Mouse (Mus musculus) liver, postnatal 0 days (tissue): ENCODE results near the gene Yars. TPM values are rescaled to one million over a fixed set of nuclear protein-coding genes. Genes with fewer than 3 reads are reported as not detected.

Source experiments
- ATAC-seq: fragments of 200-750 bp; cut with Nextera tagmentation; 2 replicates; pipeline ENCODE4 v1.8.0; 2017; ENCODE audit warnings: mild to moderate bottlenecking, moderate library complexity
- DNase-seq: peaks from one replicate; pipeline ENCODE4 v3.0.0-alpha.2; 2016
- H3K27ac ChIP-seq: fragments of 300-500 bp; sonication (generic); 2 replicates; pipeline ENCODE4 v1.5.1; 2014; ENCODE audit warnings: antibody characterized with exemption, moderate library complexity, mild to moderate bottlenecking, low read depth
- H3K27me3 ChIP-seq: fragments of 300-500 bp; sonication (generic); 2 replicates; pipeline ENCODE4 v1.6.1; 2014; ENCODE audit warnings: low read length, control low read depth, mixed read lengths; ENCODE audit not compliant: insufficient read depth
- H3K36me3 ChIP-seq: fragments of 300-500 bp; sonication (generic); replicated peaks from 2 replicates; pipeline ENCODE4 v1.6.1; 2014; ENCODE audit warnings: mild to moderate bottlenecking, control low read depth, low read length, moderate library complexity, mixed read lengths; ENCODE audit not compliant: insufficient read depth
- H3K4me1 ChIP-seq: fragments of 300-500 bp; sonication (generic); 2 replicates; pipeline ENCODE4 v1.6.1; 2014; ENCODE audit warnings: antibody characterized with exemption, mild to moderate bottlenecking, control low read depth; ENCODE audit not compliant: insufficient read depth
- H3K4me2 ChIP-seq: fragments of 300-500 bp; sonication (generic); 2 replicates; pipeline ENCODE4 v1.6.1; 2014; ENCODE audit warnings: low read depth, mild to moderate bottlenecking, low read length, moderate library complexity, mixed read lengths
- H3K4me3 ChIP-seq: fragments of 300-500 bp; sonication (generic); 2 replicates; pipeline ENCODE4 v1.5.1; 2014; ENCODE audit warnings: low read depth, low read length
- H3K9ac ChIP-seq: fragments of 300-500 bp; sonication (generic); replicated peaks from 2 replicates; pipeline ENCODE4 v1.6.1; 2014; ENCODE audit warnings: mild to moderate bottlenecking, moderate library complexity
- H3K9me3 ChIP-seq: fragments of 300-500 bp; sonication (generic); 2 replicates; pipeline ENCODE4 v1.6.1; 2016; ENCODE audit warnings: mild to moderate bottlenecking, control low read depth, low read length, mixed read lengths
- CTCF ChIP-seq: sonication (generic); IDR thresholded peaks from 2 replicates; pipeline ENCODE4 v1.5.1; 2016; ENCODE audit warnings: antibody characterized with exemption, low read depth
- EP300 ChIP-seq: IDR thresholded peaks from 2 replicates; pipeline ENCODE4 v1.6.1; 2016; ENCODE audit warnings: antibody characterized with exemption, low read depth, mild to moderate bottlenecking
- WGBS: fragments of 180-500 bp; shearing (Covaris S2); extraction: QIAGEN DNeasy Blood & Tissue Kit; methylation state at CpG from one replicate; pipeline ENCODE4 v1.1.7; 2014; ENCODE audit not compliant: insufficient replicate concordance; 5-methylcytosine and 5-hydroxymethylcytosine counted together
- polyA plus RNA-seq: library from polyadenylated mRNA; unstranded; fragments of >200 nt; fragmentation: Nextera tagmentation; extraction: Ambion mirVana; gene quantifications from 2 replicates; pipeline ENCODE4 v1.2.1, GENCODE M21; 2015

Yars gene
- polyA plus RNA-seq, 1 experiment from 2014 or later: 25.7 TPM

DNA sequence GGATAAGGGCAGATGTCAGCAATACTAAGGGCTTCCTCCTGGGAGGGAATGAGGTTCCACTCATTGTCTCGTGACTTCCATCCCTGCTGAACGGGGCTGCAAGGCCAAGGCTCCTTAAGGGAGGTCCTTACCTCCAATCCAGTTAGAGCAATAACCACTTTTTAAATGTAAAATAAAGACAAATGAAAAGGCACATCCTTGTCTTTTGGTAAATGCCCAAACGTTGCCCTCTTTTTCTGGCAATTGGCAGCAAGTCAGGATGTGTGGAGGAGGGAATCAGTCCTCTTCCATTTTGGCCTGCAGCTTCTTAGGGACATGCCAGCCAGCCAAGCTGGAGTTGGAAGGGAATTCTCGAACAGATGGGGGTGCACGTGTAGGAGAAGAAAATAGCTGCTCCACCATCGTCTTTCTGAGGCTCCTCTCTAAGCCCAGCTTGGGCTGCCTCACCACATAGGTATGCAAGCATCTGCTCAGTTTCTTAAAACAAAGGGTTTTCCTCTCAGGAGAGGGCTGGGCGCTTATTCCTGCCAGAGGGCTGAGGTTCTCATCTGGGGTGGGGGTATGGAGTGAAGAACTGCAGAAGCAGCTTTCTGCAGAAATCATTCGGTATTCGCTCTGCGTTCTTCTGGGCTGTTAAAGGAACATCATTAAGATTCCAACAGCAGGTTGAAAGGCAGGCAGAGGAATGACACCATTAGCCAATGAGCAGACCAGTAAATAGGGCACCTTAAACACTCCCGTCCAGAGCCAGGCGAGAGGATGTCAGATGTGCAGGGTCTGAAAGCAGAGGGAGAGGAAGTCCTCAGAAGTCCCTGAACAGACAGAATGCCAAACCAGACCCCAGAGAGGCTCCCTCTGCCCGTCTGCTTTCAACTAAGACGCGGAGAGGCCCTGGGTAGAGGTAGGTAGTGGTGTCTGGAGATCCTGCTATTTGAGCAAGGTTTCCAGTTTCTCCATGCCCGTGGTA, 44.9 kb upstream of the Yars start:
- Histone ChIP-seq H3K9me3 (no peaks in the 10 kb centered on the region), H3K4me1 (peaks cover 23% of the 10 kb centered on the region), H3K9ac (no peak overlapping the region), H3K27ac (no peak overlapping the region), H3K36me3 (no peaks in the 10 kb centered on the region; the same call in 1 of the 2 replicates), H3K4me2 (no peak overlapping the region), H3K4me3 (no peak overlapping the region), H3K27me3 (no peaks in the 10 kb centered on the region)
- ATAC-seq (no peak), DNase-seq (no peak)
- TF ChIP-seq CTCF (no peak), EP300 (no peak)
- WGBS: 76% methylated on average over 16 of the region's 16 CpGs

DNA sequence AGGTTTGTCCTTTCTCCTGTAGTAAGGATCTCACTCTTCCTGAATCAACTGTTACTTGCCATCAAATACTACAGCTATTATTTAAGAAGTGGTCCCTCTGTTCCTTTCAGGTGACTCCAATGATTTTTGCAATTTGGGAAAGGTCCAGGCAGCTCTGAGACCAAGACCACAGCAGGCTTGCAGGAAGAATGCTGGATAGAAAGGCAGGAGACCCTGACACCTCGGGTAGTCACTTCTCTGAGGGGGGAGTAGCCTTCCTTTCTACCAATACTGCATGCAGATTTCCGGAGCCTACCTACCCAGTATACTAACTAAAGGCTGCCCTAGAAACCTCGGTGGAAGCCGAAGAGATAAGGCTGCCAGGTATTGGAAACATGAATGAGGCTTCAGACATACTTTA, 44.1 kb upstream of the Yars start:
- WGBS: 61% methylated on average over 4 of the region's 4 CpGs
- H3K27ac ChIP-seq: no peak overlapping the region
- TF ChIP-seq EP300 (no peak), CTCF (no peak)
- no peaks in the 10 kb centered on the region for H3K27me3 ChIP-seq
- no peak overlapping the region for H3K4me3 ChIP-seq
- peaks cover 15% of the 10 kb centered on the region for H3K4me1 ChIP-seq
- no peak overlapping the region for H3K9ac ChIP-seq
- no peaks in the 10 kb centered on the region for H3K9me3 ChIP-seq
- no peaks in the 10 kb centered on the region; the same call in 1 of the 2 replicates for H3K36me3 ChIP-seq
- ATAC-seq (no peak), DNase-seq (no peak)
- no peak overlapping the region for H3K4me2 ChIP-seq

DNA sequence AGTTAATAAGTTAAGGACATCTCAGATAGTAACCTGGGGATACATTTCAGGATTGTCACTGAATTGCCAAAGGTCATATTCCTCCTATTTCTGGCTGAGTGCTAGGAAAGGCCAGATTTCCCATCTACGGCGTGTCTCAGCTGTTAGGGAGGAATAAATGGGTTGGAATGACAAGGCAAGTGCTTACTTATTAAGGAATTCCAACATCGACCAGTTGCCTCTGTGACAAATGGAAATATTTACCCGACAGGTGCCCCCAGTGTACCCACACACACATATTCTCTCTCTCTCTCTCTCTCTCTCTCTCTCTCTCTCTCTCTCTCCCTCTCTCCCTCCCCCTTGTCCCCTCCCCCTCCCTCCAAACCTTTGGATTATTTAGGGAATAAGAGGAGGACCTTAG, 43.6 kb upstream of the Yars start:
- H3K4me3 ChIP-seq: no peak overlapping the region
- H3K36me3 ChIP-seq: no peaks in the 10 kb centered on the region; the same call in 1 of the 2 replicates
- no peaks in the 10 kb centered on the region for H3K9me3 ChIP-seq
- WGBS: 73% methylated on average over 4 of the region's 4 CpGs
- no peaks in the 10 kb centered on the region for H3K27me3 ChIP-seq
- H3K27ac ChIP-seq: no peak overlapping the region
- H3K9ac ChIP-seq: no peak overlapping the region
- DNase-seq (no peak), ATAC-seq (no peak)
- peaks cover 11% of the 10 kb centered on the region; the same call in 1 of the 2 replicates for H3K4me1 ChIP-seq
- TF ChIP-seq EP300 (no peak), CTCF (no peak)
- H3K4me2 ChIP-seq: no peak overlapping the region

- Histone ChIP-seq H3K27me3 (no peaks in the 10 kb centered on the region), H3K27ac (no peak overlapping the region), H3K4me2 (no peak overlapping the region), H3K9ac (no peak overlapping the region), H3K4me3 (no peak overlapping the region), H3K36me3 (no peaks in the 10 kb centered on the region; the same call in 1 of the 2 replicates), H3K9me3 (no peaks in the 10 kb centered on the region), H3K4me1 (peaks cover 9% of the 10 kb centered on the region; the same call in 1 of the 2 replicates)
- 45% methylated on average over 2 of the region's 2 CpGs for WGBS
- ATAC-seq: no peak
- no peak for TF ChIP-seq EP300
- DNase-seq: no peak
Observed at GRCm38 (mm10) chr4:129146392-129146791, 43.2 kb upstream of the Yars start.

GRCm38 (mm10) chr4:129147552-129148103, 41.9 kb upstream of the Yars start:
- H3K4me2 ChIP-seq: no peak overlapping the region
- H3K27me3 ChIP-seq: no peaks in the 10 kb centered on the region
- ATAC-seq: no peak
- H3K9me3 ChIP-seq: no peaks in the 10 kb centered on the region
- no peak overlapping the region for H3K9ac ChIP-seq
- H3K4me3 ChIP-seq: no peak overlapping the region
- H3K4me1 ChIP-seq: no peaks in the 10 kb centered on the region
- DNase-seq: no peak
- H3K36me3 ChIP-seq: peaks cover 7% of the 10 kb centered on the region
- 89% methylated on average over 13 of the region's 13 CpGs for WGBS
- no peak overlapping the region for H3K27ac ChIP-seq
- TF ChIP-seq CTCF: no peak
- no peak for TF ChIP-seq EP300

GRCm38 (mm10) chr4:129149321-129149720, 40.2 kb upstream of the Yars start:
- H3K4me1 ChIP-seq: no peaks in the 10 kb centered on the region
- no peak overlapping the region for H3K4me2 ChIP-seq
- no peak overlapping the region for H3K9ac ChIP-seq
- peaks cover 15% of the 10 kb centered on the region for H3K36me3 ChIP-seq
- TF ChIP-seq CTCF (no peak), EP300 (no peak)
- no peaks in the 10 kb centered on the region for H3K9me3 ChIP-seq
- no peaks in the 10 kb centered on the region for H3K27me3 ChIP-seq
- DNase-seq: no peak
- no peak overlapping the region for H3K27ac ChIP-seq
- WGBS: 82% methylated on average over 1 of the region's 1 CpGs
- no peak overlapping the region for H3K4me3 ChIP-seq
- no peak for ATAC-seq
